Mouse (Mus musculus) erythroid progenitor cell, adult 5-6 weeks (primary cell): ENCODE measurements around the gene Scand1. TPM values are rescaled to one million over a fixed set of nuclear protein-coding genes. Genes with fewer than 3 reads are reported as not detected.

Source experiments
- total RNA-seq, 2 experiments: library from RNA; stranded (forward) in 1 of 2; stranded (reverse) in 1 of 2; fragments of 150-400 nt in 1 of 2; fragments of 186-747, 209-891 nt in 1 of 2; gene quantifications; 2 replicates each; pipeline versions ENCODE4 v1.2.3 to v1.2.4; 2015 to 2017; ENCODE audit warnings: low replicate concordance in 2 of 2

Gene Scand1
- total RNA-seq, 2 experiments from 2014 or later = 1.4 to 3.8 TPM

Other genes starting within 250 kb of the Scand1 start
- not detected in 2 replicates for gene Spag4, start 247.5 kb downstream of the Scand1 start, total RNA-seq (2015; ENCODE audit: low replicate concordance)
- gene Spag4, start 247.5 kb downstream of the Scand1 start, total RNA-seq (2017; ENCODE audit: low replicate concordance) = not detected in 2 replicates
- 46.5 and 58.7 TPM in 2 replicates for gene Cpne1, start 200.7 kb downstream of the Scand1 start, total RNA-seq (2015; ENCODE audit: low replicate concordance)
- gene Cpne1, start 200.7 kb downstream of the Scand1 start, total RNA-seq (2017; ENCODE audit: low replicate concordance) = 14.9 and 26.0 TPM in 2 replicates
- 39.4 and 47.6 TPM in 2 replicates for gene Rbm12, start 200.7 kb downstream of the Scand1 start, total RNA-seq (2015; ENCODE audit: low replicate concordance)
- gene Rbm12, start 200.7 kb downstream of the Scand1 start, total RNA-seq (2017; ENCODE audit: low replicate concordance) = 12.3 and 18.4 TPM in 2 replicates
- gene Gm28036, start 185.6 kb downstream of the Scand1 start, total RNA-seq (2015; ENCODE audit: low replicate concordance) = 2.5 TPM in 1 of 2 replicates, not detected in the other
- gene Gm28036, start 185.6 kb downstream of the Scand1 start, total RNA-seq (2017; ENCODE audit: low replicate concordance) = 11.3 and 23.7 TPM in 2 replicates
- 26.8 and 43.6 TPM in 2 replicates for gene Romo1, start 168.7 kb downstream of the Scand1 start, total RNA-seq (2015; ENCODE audit: low replicate concordance)
- gene Romo1, start 168.7 kb downstream of the Scand1 start, total RNA-seq (2017; ENCODE audit: low replicate concordance) = 4.2 and 16.4 TPM in 2 replicates
- 56.6 and 86.8 TPM in 2 replicates for gene Nfs1, start 168.5 kb downstream of the Scand1 start, total RNA-seq (2015; ENCODE audit: low replicate concordance)
- gene Nfs1, start 168.5 kb downstream of the Scand1 start, total RNA-seq (2017; ENCODE audit: low replicate concordance) = 20.4 and 21.9 TPM in 2 replicates
- gene Rbm39, start 132.5 kb downstream of the Scand1 start, total RNA-seq (2015; ENCODE audit: low replicate concordance) = 430 and 594 TPM in 2 replicates
- gene Rbm39, start 132.5 kb downstream of the Scand1 start, total RNA-seq (2017; ENCODE audit: low replicate concordance) = 425 and 602 TPM in 2 replicates
- 1.8 and 15.1 TPM in 2 replicates for gene Phf20, start 116.2 kb downstream of the Scand1 start, total RNA-seq (2015; ENCODE audit: low replicate concordance)
- 14.6 and 15.4 TPM in 2 replicates for gene Phf20, start 116.2 kb downstream of the Scand1 start, total RNA-seq (2017; ENCODE audit: low replicate concordance)
- 5.4 TPM in 1 of 2 replicates, not detected in the other for gene Cnbd2, start 405 bp downstream of the Scand1 start, total RNA-seq (2015; ENCODE audit: low replicate concordance)
- gene Cnbd2, start 405 bp downstream of the Scand1 start, total RNA-seq (2017; ENCODE audit: low replicate concordance) = 3.1 TPM in 1 of 2 replicates, not detected in the other
- 0.36 and 0.84 TPM in 2 replicates for gene Epb41l1, start 108.2 kb upstream of the Scand1 start, total RNA-seq (2015; ENCODE audit: low replicate concordance)
- gene Epb41l1, start 108.2 kb upstream of the Scand1 start, total RNA-seq (2017; ENCODE audit: low replicate concordance) = 1.4 and 5.8 TPM in 2 replicates
- 2.5 and 3.2 TPM in 2 replicates for gene Aar2, start 234.9 kb upstream of the Scand1 start, total RNA-seq (2015; ENCODE audit: low replicate concordance)
- 1.2 and 3.6 TPM in 2 replicates for gene Aar2, start 234.9 kb upstream of the Scand1 start, total RNA-seq (2017; ENCODE audit: low replicate concordance)